Mouse (Mus musculus) retina, embryonic 14.5 days (tissue): ENCODE data around the gene Ccpg1.

Source experiments
- DNase-seq: peaks from one replicate; pipeline ENCODE4 v3.0.0-alpha.2; 2015; ENCODE audit warnings: low spot score

Ccpg1 gene

GRCm38 (mm10) chr9:72996167-72996566 lies 10.9 kb downstream of the Ccpg1 start:
- no peak for DNase-seq

- no peak for DNase-seq
Observed at GRCm38 (mm10) chr9:72996806-72997205, 11.6 kb downstream of the Ccpg1 start.

- no peak for DNase-seq
Observed at GRCm38 (mm10) chr9:73000487-73000886, 15.3 kb downstream of the Ccpg1 start.

GRCm38 (mm10) chr9:73001314-73002011 lies 16.2 kb downstream of the Ccpg1 start:
- no peak for DNase-seq

GRCm38 (mm10) chr9:73002177-73002576 lies 16.9 kb downstream of the Ccpg1 start:
- no peak for DNase-seq

- no peak for DNase-seq
Observed at GRCm38 (mm10) chr9:73004076-73004475, 18.8 kb downstream of the Ccpg1 start.

GRCm38 (mm10) chr9:73005106-73005505 lies 19.9 kb downstream of the Ccpg1 start:
- no peak for DNase-seq

GRCm38 (mm10) chr9:73006175-73006574 lies 20.9 kb downstream of the Ccpg1 start:
- DNase-seq, result no peak

GRCm38 (mm10) chr9:73008384-73008783 lies 23.2 kb downstream of the Ccpg1 start:
- no peak for DNase-seq

GRCm38 (mm10) chr9:73012629-73013028 lies 27.4 kb downstream of the Ccpg1 start:
- no peak for DNase-seq

GRCm38 (mm10) chr9:73014724-73015123 lies 29.5 kb downstream of the Ccpg1 start:
- no peak for DNase-seq

- DNase-seq, result no peak
Observed at GRCm38 (mm10) chr9:73019841-73020240, 34.6 kb downstream of the Ccpg1 start.

GRCm38 (mm10) chr9:73020566-73021097 lies 35.4 kb downstream of the Ccpg1 start:
- DNase-seq, result no peak

GRCm38 (mm10) chr9:73025818-73026636 lies 40.8 kb downstream of the Ccpg1 start:
- peak; percentile 55 for DNase-seq

- no peak for DNase-seq
Observed at GRCm38 (mm10) chr9:73030443-73030842, 45.2 kb downstream of the Ccpg1 start.

- DNase-seq, result no peak
Observed at GRCm38 (mm10) chr9:73031421-73031820, 46.2 kb downstream of the Ccpg1 start.

GRCm38 (mm10) chr9:73033406-73033805 lies 48.2 kb downstream of the Ccpg1 start:
- no peak for DNase-seq

- DNase-seq, result peak; percentile 95
Observed at GRCm38 (mm10) chr9:73039222-73039945, 54.2 kb downstream of the Ccpg1 start.

GRCm38 (mm10) chr9:73040080-73040479 lies 54.9 kb downstream of the Ccpg1 start, which contains the start of gene Pigb:
Gene Pigb, minus strand, starts transcription at chr9:73040378.
- DNase-seq, result no peak

- peak; percentile 93 for DNase-seq
Observed at GRCm38 (mm10) chr9:73044146-73045079, 59.2 kb downstream of the Ccpg1 start, which contains the start of gene Rab27a. Gene Rab27a, plus strand, starts transcription at chr9:73044854.

- peak; percentile 29 for DNase-seq
Observed at GRCm38 (mm10) chr9:73045204-73045603, 60.0 kb downstream of the Ccpg1 start.
